Comparison of ENCODE assay signal across 11 mouse cellular contexts in the genomic region with DNA sequence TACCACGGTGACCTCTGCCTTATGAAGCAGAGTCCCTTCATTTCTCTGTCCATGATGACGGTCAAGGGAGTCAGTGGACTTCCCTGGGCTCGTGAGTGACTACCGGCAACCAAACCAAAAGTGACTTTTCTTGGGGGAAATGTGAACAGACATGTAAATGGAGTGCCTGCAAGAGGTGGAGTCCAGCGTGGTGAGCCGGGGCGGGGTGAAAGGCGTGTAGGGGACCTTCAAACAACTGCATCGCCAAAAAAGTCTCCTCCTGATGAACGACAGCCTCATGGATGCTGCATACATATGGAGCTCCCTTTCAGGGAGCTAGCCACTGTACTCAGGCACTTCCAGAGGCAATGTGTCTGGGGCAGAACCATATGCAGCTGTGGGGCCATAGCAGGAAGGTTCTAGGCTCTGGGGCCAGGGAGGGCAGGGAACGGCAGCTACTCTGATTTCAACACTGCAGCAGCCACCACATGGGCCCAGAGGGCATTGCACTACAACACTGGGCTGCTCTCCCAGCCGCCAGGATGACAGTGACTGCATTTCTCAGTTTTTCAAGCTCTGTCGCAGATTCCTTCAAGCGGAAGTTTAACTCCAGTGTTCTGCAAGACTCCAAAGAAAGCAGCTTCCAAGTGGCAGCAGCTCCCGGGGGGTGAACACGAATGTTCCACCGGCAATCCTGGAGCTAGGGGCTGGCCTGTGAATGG. TPM values are rescaled to one million over a fixed set of nuclear protein-coding genes. Genes with fewer than 3 reads are reported as not detected.
DNase-seq lines count a peak whose midpoint lies in the region; ATAC-seq and TF ChIP-seq lines count a peak whose summit lies in the region.
"Had no signal": no experiment of that assay in that cellular context is flagged by ENCODE, and none has a peak within 500 bp of the region (broad histone marks: within the 10 kb centered on the region; RNA-seq: fewer than 3 reads in every experiment).

No protein-coding gene starts in this region.

- no peak for ATAC-seq in forebrain, embryonic 11.5 days (replicated peaks; ENCODE audit: low FRiP score)
- 0 out of 2 replicates have a peak, but pooled peaks have one; percentile 18 for ATAC-seq in hindbrain, embryonic 14.5 days (ENCODE audit: low FRiP score)

- H3K27me3 ChIP-seq in forebrain, embryonic 10.5 days (ENCODE audit: poor library complexity, severe bottlenecking) = no peaks in the 10 kb centered on the region
- no peaks in the 10 kb centered on the region for H3K27me3 ChIP-seq in forebrain, embryonic 11.5 days (ENCODE audit: control insufficient read depth, insufficient read depth, low read length)
- H3K27me3 ChIP-seq in hindbrain, embryonic 14.5 days (ENCODE audit: control insufficient read depth, insufficient read depth, low read length) = no peaks in the 10 kb centered on the region

- WGBS in forebrain, embryonic 10.5 days = 75% methylated on average over 17 of the region's 17 CpGs
- 76% methylated on average over 17 of the region's 17 CpGs for WGBS in forebrain, embryonic 11.5 days
- WGBS in lung, adult 2 months = 80% methylated on average over 17 of the region's 17 CpGs
- WGBS in hindbrain, embryonic 14.5 days = 64% methylated on average over 17 of the region's 17 CpGs

- peaks cover 27% of the 10 kb centered on the region for H3K4me1 ChIP-seq in forebrain, embryonic 10.5 days
- no peaks in the 10 kb centered on the region for H3K4me1 ChIP-seq in forebrain, embryonic 11.5 days (replicated peaks; ENCODE audit: control insufficient read depth, insufficient read depth, low read length)
- H3K4me1 ChIP-seq in lung, adult 2 months (ENCODE audit: control insufficient read depth, insufficient read depth, low read length) = peaks cover 23% of the 10 kb centered on the region
- peaks cover 26% of the 10 kb centered on the region for H3K4me1 ChIP-seq in hindbrain, embryonic 14.5 days (replicated peaks; ENCODE audit: control insufficient read depth, insufficient read depth, low read length)

- no peaks in the 10 kb centered on the region for H3K9me3 ChIP-seq in forebrain, embryonic 10.5 days
- H3K9me3 ChIP-seq in forebrain, embryonic 11.5 days (ENCODE audit: control insufficient read depth, low read length) = no peaks in the 10 kb centered on the region
- no peaks in the 10 kb centered on the region for H3K9me3 ChIP-seq in hindbrain, embryonic 14.5 days (ENCODE audit: control insufficient read depth, low read length)
- H3K9me3 ChIP-seq: megakaryocyte, embryonic 14.5 days had no signal

- no peak for TF ChIP-seq CTCF in lung, adult 2 months (IDR thresholded peaks at IDR 0.05; ENCODE audit: insufficient read depth, low read length)

- no peak for TF ChIP-seq POLR2A in lung, adult 2 months (IDR thresholded peaks at IDR 0.05; ENCODE audit: borderline replicate concordance, extremely low read depth, low read depth, low read length)

- no peak overlapping the region for H3K9ac ChIP-seq in forebrain, embryonic 11.5 days (ENCODE audit: low read length)
- H3K9ac ChIP-seq in hindbrain, embryonic 14.5 days = no peak overlapping the region

- H3K36me3 ChIP-seq in forebrain, embryonic 10.5 days (replicated peaks) = no peaks in the 10 kb centered on the region
- H3K36me3 ChIP-seq in forebrain, embryonic 11.5 days (ENCODE audit: control insufficient read depth, insufficient read depth, low read length) = no peaks in the 10 kb centered on the region
- no peaks in the 10 kb centered on the region for H3K36me3 ChIP-seq in hindbrain, embryonic 14.5 days (replicated peaks; ENCODE audit: control insufficient read depth, insufficient read depth)

- no peak overlapping the region for H3K4me2 ChIP-seq in forebrain, embryonic 11.5 days (ENCODE audit: low read depth, low read length, severe bottlenecking)
- no peak overlapping the region for H3K4me2 ChIP-seq in hindbrain, embryonic 14.5 days (replicated peaks)

- 0 out of 2 replicates have a peak overlapping the region, but pooled peaks have one; percentile 26 for H3K27ac ChIP-seq in forebrain, embryonic 10.5 days
- H3K27ac ChIP-seq in forebrain, embryonic 11.5 days (ENCODE audit: low read depth, low read length) = no peak overlapping the region
- no peak overlapping the region for H3K27ac ChIP-seq in hindbrain, embryonic 14.5 days

- DNase-seq in forebrain, embryonic 10.5 days (ENCODE audit: extremely low spot score, low spot score) = no peak
- no peak for DNase-seq in forebrain, embryonic 11.5 days (ENCODE audit: low spot score)
- peak; percentile 70 for DNase-seq in lung, postnatal 10 days
- DNase-seq in lung, adult 2 months = no peak
- DNase-seq in hindbrain, embryonic 14.5 days (ENCODE audit: low spot score) = no peak
- peak; percentile 71 for DNase-seq in retina, postnatal 1 day
- no peak for DNase-seq in yolk sac, embryonic 10.5 days (ENCODE audit: low spot score)
- DNase-seq in ovary, postnatal 14 days (ENCODE audit: low spot score) = no peak
- DNase-seq: right cerebral cortex, postnatal 14 days; thymus, postnatal 36 days had no signal

- H3K4me3 ChIP-seq in forebrain, embryonic 10.5 days = no peak overlapping the region
- no peak overlapping the region for H3K4me3 ChIP-seq in forebrain, embryonic 11.5 days (ENCODE audit: low read depth, low read length)
- H3K4me3 ChIP-seq in lung, adult 2 months (replicated peaks; ENCODE audit: extremely low read depth, low read depth, low read length) = no peak overlapping the region
- no peak overlapping the region for H3K4me3 ChIP-seq in hindbrain, embryonic 14.5 days (replicated peaks; ENCODE audit: low read length)
- H3K4me3 ChIP-seq: megakaryocyte, embryonic 14.5 days had no signal

RNA-seq across cellular contexts. Expression of gene Mgll, which starts 36.9 kb away (rescaled TPM):
- polyA plus RNA-seq in forebrain, embryonic 10.5 days (2016; fragmentation: Nextera tagmentation; extraction: Ambion mirVana) = 5.8 and 7.4 TPM in 2 replicates
- 4.1 and 4.4 TPM in 2 replicates for polyA plus RNA-seq in forebrain, embryonic 11.5 days (2014; fragmentation: Nextera tagmentation; extraction: Ambion mirVana)
- 110 and 128 TPM in 2 replicates for polyA plus RNA-seq in lung, adult 2 months (2012; rRNA removed)
- polyA plus RNA-seq in hindbrain, embryonic 14.5 days (2014; fragmentation: Nextera tagmentation; extraction: Ambion mirVana) = 51.1 and 51.3 TPM in 2 replicates

Comparison
In these comparisons a context has a peak if more than half of its experiments do, and no peak if none do; other contexts are left out.
1. DNase-seq: peak in lung, postnatal 10 days (single experiment) and retina, postnatal 1 day (single experiment); none in forebrain, embryonic 10.5 days (single experiment), forebrain, embryonic 11.5 days (single experiment), lung, adult 2 months (single experiment), hindbrain, embryonic 14.5 days (single experiment), yolk sac, embryonic 10.5 days (single experiment) and ovary, postnatal 14 days (single experiment).